8 mouse cellular contexts compared by ENCODE assay signal in the genomic region with DNA sequence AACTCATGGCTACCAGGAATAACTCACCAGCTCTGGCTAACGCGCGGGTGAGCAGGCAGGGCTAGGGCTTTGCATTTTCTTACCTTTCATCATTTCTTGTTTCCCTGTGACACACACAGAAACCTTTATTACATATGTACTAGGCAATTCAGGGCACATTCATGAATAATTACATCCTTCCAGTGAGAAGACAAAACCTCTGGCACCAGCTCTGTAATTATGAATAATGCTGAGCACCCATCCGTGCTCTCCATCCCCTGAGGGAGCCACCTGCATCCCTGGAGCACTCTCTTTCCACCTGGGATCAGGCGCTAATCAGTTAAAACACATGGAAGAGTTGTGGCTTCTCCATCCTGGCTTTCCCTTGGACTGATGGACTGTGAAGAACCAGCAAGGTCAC. TPM values are rescaled to one million over a fixed set of nuclear protein-coding genes. Genes with fewer than 3 reads are reported as not detected.
DNase-seq lines count a peak whose midpoint lies in the region; ATAC-seq lines count a peak whose summit lies in the region.

A gene (plus strand): TSS at position 301 of the 400 bp plus-strand sequence.

- H3K4me3 ChIP-seq in lung, embryonic 16.5 days (ENCODE audit: low read length) = no peak within 1 kb of the TSS
- no peak within 1 kb of the TSS for H3K4me3 ChIP-seq in embryonic facial prominence, embryonic 10.5 days
- H3K4me3 ChIP-seq in intestine, embryonic 14.5 days (ENCODE audit: low read depth, low read length) = no peak within 1 kb of the TSS
- no peak within 1 kb of the TSS for H3K4me3 ChIP-seq in midbrain, embryonic 13.5 days (replicated peaks)

- no peak within 1 kb of the TSS; the same call in 1 of the 2 replicates for H3K27ac ChIP-seq in lung, embryonic 16.5 days (ENCODE audit: low read length)
- no peak within 1 kb of the TSS for H3K27ac ChIP-seq in embryonic facial prominence, embryonic 10.5 days (replicated peaks)
- H3K27ac ChIP-seq in intestine, embryonic 14.5 days (ENCODE audit: low read depth) = no peak within 1 kb of the TSS
- no peak within 1 kb of the TSS for H3K27ac ChIP-seq in midbrain, embryonic 13.5 days

- H3K36me3 ChIP-seq in lung, embryonic 16.5 days (ENCODE audit: control insufficient read depth, insufficient read depth, low read length) = peaks cover 34% of the 10 kb centered on the region
- H3K36me3 ChIP-seq in embryonic facial prominence, embryonic 10.5 days (replicated peaks) = peaks cover 57% of the 10 kb centered on the region
- peaks cover 38% of the 10 kb centered on the region for H3K36me3 ChIP-seq in intestine, embryonic 14.5 days (ENCODE audit: control insufficient read depth, insufficient read depth, low read length)
- H3K36me3 ChIP-seq in midbrain, embryonic 13.5 days = peaks cover 47% of the 10 kb centered on the region

- 83% methylated on average over 5 of the region's 5 CpGs for WGBS in lung, embryonic 16.5 days
- 87% methylated on average over 5 of the region's 5 CpGs for WGBS in embryonic facial prominence, embryonic 10.5 days
- WGBS in intestine, embryonic 14.5 days = 90% methylated on average over 5 of the region's 5 CpGs
- WGBS in midbrain, embryonic 13.5 days = 90% methylated on average over 5 of the region's 5 CpGs

- no peak for ATAC-seq in lung, embryonic 16.5 days (ENCODE audit: low read depth)
- no peak for ATAC-seq in intestine, embryonic 14.5 days (replicated peaks; ENCODE audit: low FRiP score, low TSS enrichment, low read depth)
- ATAC-seq in midbrain, embryonic 13.5 days = no peak
- ATAC-seq in cerebellum, adult (ENCODE audit: insufficient number of reproducible peaks, low FRiP score, low TSS enrichment) = no peak

- no peaks in the 10 kb centered on the region for H3K27me3 ChIP-seq in lung, embryonic 16.5 days (ENCODE audit: control insufficient read depth, insufficient read depth, low read depth, low read length)
- no peaks in the 10 kb centered on the region for H3K27me3 ChIP-seq in embryonic facial prominence, embryonic 10.5 days (replicated peaks; ENCODE audit: low read depth, poor library complexity, severe bottlenecking)
- H3K27me3 ChIP-seq in intestine, embryonic 14.5 days (replicated peaks; ENCODE audit: control insufficient read depth, insufficient read depth, low read length) = no peaks in the 10 kb centered on the region
- no peaks in the 10 kb centered on the region for H3K27me3 ChIP-seq in midbrain, embryonic 13.5 days

- no peak for DNase-seq in lung, postnatal 36 days
- DNase-seq in embryonic facial prominence, embryonic 10.5 days (ENCODE audit: low spot score) = no peak
- DNase-seq in intestine, embryonic 14.5 days (ENCODE audit: low spot score) = no peak
- DNase-seq in cerebellum, postnatal 10 days = no peak
- DNase-seq in right cerebral cortex, postnatal 4 days = no peak

- no peaks in the 10 kb centered on the region for H3K9me3 ChIP-seq in lung, embryonic 16.5 days (ENCODE audit: control insufficient read depth, low read length)
- no peaks in the 10 kb centered on the region for H3K9me3 ChIP-seq in embryonic facial prominence, embryonic 10.5 days
- no peaks in the 10 kb centered on the region for H3K9me3 ChIP-seq in intestine, embryonic 14.5 days (ENCODE audit: control insufficient read depth, low read length)
- H3K9me3 ChIP-seq in midbrain, embryonic 13.5 days = no peaks in the 10 kb centered on the region

- H3K9ac ChIP-seq in lung, embryonic 16.5 days (ENCODE audit: low read length) = no peak within 1 kb of the TSS
- H3K9ac ChIP-seq in intestine, embryonic 14.5 days (ENCODE audit: low read length) = no peak within 1 kb of the TSS
- H3K9ac ChIP-seq in midbrain, embryonic 13.5 days (replicated peaks) = no peak within 1 kb of the TSS

- H3K4me1 ChIP-seq in lung, embryonic 16.5 days (replicated peaks; ENCODE audit: control insufficient read depth, insufficient read depth, low read length) = peaks cover 12% of the 10 kb centered on the region
- H3K4me1 ChIP-seq in embryonic facial prominence, embryonic 10.5 days = peaks cover 14% of the 10 kb centered on the region
- peaks cover 11% of the 10 kb centered on the region for H3K4me1 ChIP-seq in intestine, embryonic 14.5 days (replicated peaks; ENCODE audit: control insufficient read depth, insufficient read depth, low read length)
- H3K4me1 ChIP-seq in midbrain, embryonic 13.5 days (replicated peaks) = peaks cover 27% of the 10 kb centered on the region

- no peak within 1 kb of the TSS for H3K4me2 ChIP-seq in lung, embryonic 16.5 days (ENCODE audit: low read depth, low read length)
- H3K4me2 ChIP-seq in intestine, embryonic 14.5 days (ENCODE audit: low read length) = no peak within 1 kb of the TSS
- H3K4me2 ChIP-seq in midbrain, embryonic 13.5 days (replicated peaks) = no peak within 1 kb of the TSS

RNA-seq across cellular contexts. Expression of the gene that starts here (rescaled TPM):
- polyA plus RNA-seq in lung, embryonic 16.5 days (2015; fragmentation: Nextera tagmentation; extraction: Ambion mirVana) = 44.1 and 45.0 TPM in 2 replicates
- polyA plus RNA-seq in embryonic facial prominence, embryonic 10.5 days (2016; fragmentation: Nextera tagmentation; extraction: Ambion mirVana) = 40.6 and 46.1 TPM in 2 replicates
- 34.5 and 37.2 TPM in 2 replicates for polyA plus RNA-seq in intestine, embryonic 14.5 days (2014; fragmentation: Nextera tagmentation; extraction: Ambion mirVana)
- polyA plus RNA-seq in midbrain, embryonic 13.5 days (2015; fragmentation: Nextera tagmentation; extraction: Ambion mirVana) = 32.1 and 38.8 TPM in 2 replicates
